Mouse (Mus musculus): ENCODE data around the gene Cfap52.

GRCm38 (mm10) chr11:67953604-67954003 is 11.8 kb downstream of the Cfap52 start:
- TF ChIP-seq CTCF (IDR thresholded peaks at IDR 0.05; ENCODE audit: control insufficient read depth, insufficient read depth, insufficient read length) (no peak), MYOG (IDR thresholded peaks at IDR 0.05; ENCODE audit: control insufficient read depth, extremely low read depth, insufficient read length) (no peak), MAX (IDR thresholded peaks at IDR 0.05) (no peak)

Data from C2C12 (cell line).